Mouse (Mus musculus) sigmoid colon, adult 10 weeks (tissue): ENCODE data around the gene Gm9040. TPM values are rescaled to one million over a fixed set of nuclear protein-coding genes. Genes with fewer than 3 reads are reported as not detected.

Experiments used
- polyA plus RNA-seq: library from polyadenylated mRNA; stranded (reverse); fragments of 350-450 nt; fragmentation: Illumina TruSeq; extraction: RNeasy Lipid Tissue Mini Kit (QIAGEN cat#74804); gene quantifications from one replicate; pipeline ENCODE4 v1.2.3, GENCODE M21; 2014; ENCODE audit warnings: low read depth, low replicate concordance

Gene Gm9040
- polyA plus RNA-seq = not detected

DNA sequence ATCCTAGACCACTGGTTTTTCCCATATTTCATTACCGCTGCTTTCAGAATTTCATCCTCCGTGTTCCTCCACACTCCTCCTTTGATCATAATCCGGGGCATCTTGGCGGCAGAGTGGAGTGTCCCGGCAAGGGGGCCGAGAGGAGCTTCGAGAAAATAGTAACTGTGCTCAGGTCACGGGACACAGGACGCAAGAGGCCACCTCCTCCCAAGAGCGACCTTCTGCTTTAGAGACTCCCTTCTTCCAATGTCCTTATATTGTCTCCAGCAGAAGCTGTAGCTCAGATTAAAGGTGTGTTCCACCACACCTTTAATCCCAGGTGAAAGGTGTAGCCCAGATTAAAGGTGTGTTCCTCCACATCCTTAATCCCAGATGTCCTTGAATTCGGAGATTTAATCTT is at the start of gene Gm9040:
Gene Gm9040 (minus strand): TSS at position 101 of the 400 bp plus-strand sequence.

GRCm38 (mm10) chr10:118354005-118354404 is 27.2 kb upstream of the Gm9040 start, which contains the start of gene Gm9049:
Gene Gm9049 (minus strand): TSS chr10:118354105.

DNA sequence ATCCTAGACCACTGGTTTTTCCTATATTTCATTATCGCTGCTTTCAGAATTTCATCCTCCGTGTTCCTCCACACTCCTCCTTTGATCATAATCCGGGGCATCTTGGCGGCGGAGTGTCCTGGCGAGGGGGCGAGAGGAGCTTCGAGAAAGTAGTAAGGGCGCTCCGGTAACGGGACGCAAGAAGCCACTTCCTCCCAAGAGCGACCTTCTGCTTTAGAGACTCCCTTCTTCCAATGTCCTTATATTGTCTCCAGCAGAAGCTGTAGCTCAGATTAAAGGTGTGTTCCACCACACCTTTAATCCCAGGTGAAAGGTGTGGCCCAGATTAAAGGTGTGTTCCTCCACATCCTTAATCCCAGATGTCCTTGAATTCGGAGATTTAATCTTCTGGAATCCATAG is 21.8 kb upstream of the Gm9040 start, which contains the start of gene Gm9048:
Gene Gm9048 (minus strand): TSS at position 101 of the 400 bp plus-strand sequence.

DNA sequence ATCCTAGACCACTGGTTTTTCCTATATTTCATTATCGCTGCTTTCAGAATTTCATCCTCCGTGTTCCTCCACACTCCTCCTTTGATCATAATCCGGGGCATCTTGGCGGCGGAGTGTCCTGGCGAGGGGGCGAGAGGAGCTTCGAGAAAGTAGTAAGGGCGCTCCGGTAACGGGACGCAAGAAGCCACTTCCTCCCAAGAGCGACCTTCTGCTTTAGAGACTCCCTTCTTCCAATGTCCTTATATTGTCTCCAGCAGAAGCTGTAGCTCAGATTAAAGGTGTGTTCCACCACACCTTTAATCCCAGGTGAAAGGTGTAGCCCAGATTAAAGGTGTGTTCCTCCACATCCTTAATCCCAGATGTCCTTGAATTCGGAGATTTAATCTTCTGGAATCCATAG is 16.4 kb upstream of the Gm9040 start, which contains the start of gene Gm9046:
Gene Gm9046 (minus strand): TSS at position 101 of the 400 bp plus-strand sequence.

GRCm38 (mm10) chr10:118337731-118338130 is 11.0 kb upstream of the Gm9040 start, which contains the start of gene Gm9045:
Gene Gm9045 (minus strand): TSS chr10:118337831.

DNA sequence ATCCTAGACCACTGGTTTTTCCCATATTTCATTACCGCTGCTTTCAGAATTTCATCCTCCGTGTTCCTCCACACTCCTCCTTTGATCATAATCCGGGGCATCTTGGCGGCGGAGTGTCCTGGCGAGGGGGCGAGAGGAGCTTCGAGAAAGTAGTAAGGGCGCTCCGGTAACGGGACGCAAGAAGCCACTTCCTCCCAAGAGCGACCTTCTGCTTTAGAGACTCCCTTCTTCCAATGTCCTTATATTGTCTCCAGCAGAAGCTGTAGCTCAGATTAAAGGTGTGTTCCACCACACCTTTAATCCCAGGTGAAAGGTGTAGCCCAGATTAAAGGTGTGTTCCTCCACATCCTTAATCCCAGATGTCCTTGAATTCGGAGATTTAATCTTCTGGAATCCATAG is 5.5 kb upstream of the Gm9040 start, which contains the start of gene Gm9044:
Gene Gm9044 (minus strand): TSS at position 101 of the 400 bp plus-strand sequence.

DNA sequence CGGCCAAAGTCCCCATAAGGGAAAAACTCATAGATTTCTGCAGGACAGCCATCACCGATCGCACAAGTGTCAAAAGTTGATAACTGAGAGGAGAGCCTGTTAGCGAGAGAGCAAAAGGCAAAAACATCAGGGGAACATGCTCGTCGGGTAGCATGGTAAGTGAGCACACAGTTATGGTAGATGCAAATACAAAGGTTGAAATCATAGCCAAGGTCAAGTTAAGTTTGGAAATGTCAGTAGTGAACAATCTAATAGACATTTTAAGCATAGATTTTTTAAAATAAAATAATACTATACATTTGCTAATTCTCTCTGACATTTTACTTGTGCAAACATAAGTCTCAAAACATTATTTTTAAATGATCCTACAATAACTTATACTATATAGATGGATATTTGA is 31.8 kb downstream of the Gm9040 start, which contains the start of gene Iltifb:
Gene Iltifb (minus strand): TSS at position 101 of the 400 bp plus-strand sequence.

Other genes with a start within 250 kb of the Gm9040 start
- gene Mdm1, start 185.2 kb downstream of the Gm9040 start, polyA plus RNA-seq = 4.4 TPM
- gene Il22, start 122.0 kb downstream of the Gm9040 start, polyA plus RNA-seq = not detected
- gene Gm32717, start 86.2 kb downstream of the Gm9040 start, polyA plus RNA-seq = not detected
- not detected for gene Gm32802, start 68.3 kb downstream of the Gm9040 start, polyA plus RNA-seq
- gene Iltifb, start 31.9 kb downstream of the Gm9040 start, polyA plus RNA-seq = not detected
- gene Gm9044, start 5.4 kb upstream of the Gm9040 start, polyA plus RNA-seq = not detected
- gene Gm9045, start 10.9 kb upstream of the Gm9040 start, polyA plus RNA-seq = not detected
- not detected for gene Gm9046, start 16.3 kb upstream of the Gm9040 start, polyA plus RNA-seq
- not detected for gene Gm9048, start 21.7 kb upstream of the Gm9040 start, polyA plus RNA-seq
- not detected for gene Gm9049, start 27.1 kb upstream of the Gm9040 start, polyA plus RNA-seq
- gene Ifng, start 114.1 kb upstream of the Gm9040 start, polyA plus RNA-seq = not detected